Mouse (Mus musculus) heart, postnatal 36 days (tissue): Measurements from ENCODE around the gene Sec1. TPM values are rescaled to one million over a fixed set of nuclear protein-coding genes. Genes with fewer than 3 reads are reported as not detected.
A peak's percentile ranks its signal among the peaks of the same experiment; 100 is the strongest.

Source experiments
- DNase-seq, 2 experiments: peaks; one replicate each; pipeline ENCODE4 v3.0.0; 2021 to 2022
- intact Hi-C: fragments of 180-260 bp; cut with DNase I; formaldehyde crosslinking; loops from one replicate; pipeline ENCODE4 v1.15.1; 2025
- total RNA-seq, 2 experiments: library from RNA; stranded (reverse); gene quantifications; 2 replicates each; pipeline ENCODE4 v1.2.3; 2021

Sec1 gene
- total RNA-seq, 2 experiments from 2014 or later: 0.22 TPM; not detected in 1

- intact Hi-C loops: loop anchor here (5.0 kb wide), 1 partner anchor 204 kb away; the partner anchor contains the start of genes Ccdc114 and Emp3
- DNase-seq: no peak
Measured at GRCm38 (mm10) chr7:45718331-45718730, 24.1 kb upstream of the Sec1 start.

GRCm38 (mm10) chr7:45717918-45718297 is 23.7 kb upstream of the Sec1 start, which contains the start of gene Sphk2:
Sphk2 (minus strand) TSS chr7:45718002.
- intact Hi-C loops: loop anchor here (5.0 kb wide), 1 partner anchor 204 kb away; the partner anchor contains the start of genes Ccdc114 and Emp3
- peak; percentile 98 to 99 for DNase-seq

DNA sequence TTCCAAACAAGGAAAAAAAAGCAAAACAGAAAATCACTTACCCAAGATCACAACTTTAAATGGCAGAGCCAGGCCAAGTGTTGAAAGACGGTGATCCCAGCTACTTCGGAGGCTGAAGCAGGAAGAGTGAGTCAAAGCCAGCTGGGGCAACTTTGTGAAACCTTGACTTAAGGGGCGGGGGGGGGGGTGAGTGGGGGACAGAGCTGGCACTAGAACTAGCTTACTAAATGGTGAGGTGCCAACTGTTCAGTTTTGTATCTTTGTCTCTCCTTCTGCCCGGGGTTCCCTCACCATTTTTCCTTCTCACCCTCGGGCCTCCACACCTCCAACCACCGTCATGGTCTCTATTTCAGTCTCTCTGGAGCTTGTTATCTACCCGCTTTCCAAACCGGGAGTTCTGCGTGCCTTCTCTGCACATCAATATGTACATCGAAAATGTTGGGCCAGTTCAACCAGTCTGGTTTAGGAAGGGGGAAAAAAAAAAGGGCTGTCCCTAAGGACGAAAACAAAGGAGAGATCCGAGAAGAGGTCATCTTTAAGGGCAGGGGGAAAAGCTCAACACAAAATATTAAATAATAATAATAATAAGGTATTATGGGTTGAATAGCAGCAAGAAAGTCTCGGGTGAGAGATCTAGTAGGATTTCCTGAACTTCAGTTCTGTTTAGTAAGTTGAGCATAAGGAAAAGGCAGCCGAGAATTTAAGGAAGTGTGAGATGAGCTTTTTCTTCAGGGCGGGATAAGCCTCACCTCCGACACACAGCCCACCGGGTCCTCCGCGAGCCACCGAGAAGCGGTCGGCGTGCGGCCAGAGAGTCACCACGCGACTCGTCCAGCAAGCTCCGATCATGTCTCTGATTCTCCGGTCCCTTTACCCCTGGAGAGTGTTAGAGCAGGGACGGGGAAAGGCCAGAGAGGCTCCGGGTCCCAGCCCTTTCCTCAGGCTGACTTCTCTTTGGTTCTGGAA is 23.0 kb upstream of the Sec1 start:
- DNase-seq: no peak
- intact Hi-C loops: loop anchor here (5.0 kb wide), 1 partner anchor 205 kb away; the partner anchor contains the start of genes Ccdc114 and Emp3

DNA sequence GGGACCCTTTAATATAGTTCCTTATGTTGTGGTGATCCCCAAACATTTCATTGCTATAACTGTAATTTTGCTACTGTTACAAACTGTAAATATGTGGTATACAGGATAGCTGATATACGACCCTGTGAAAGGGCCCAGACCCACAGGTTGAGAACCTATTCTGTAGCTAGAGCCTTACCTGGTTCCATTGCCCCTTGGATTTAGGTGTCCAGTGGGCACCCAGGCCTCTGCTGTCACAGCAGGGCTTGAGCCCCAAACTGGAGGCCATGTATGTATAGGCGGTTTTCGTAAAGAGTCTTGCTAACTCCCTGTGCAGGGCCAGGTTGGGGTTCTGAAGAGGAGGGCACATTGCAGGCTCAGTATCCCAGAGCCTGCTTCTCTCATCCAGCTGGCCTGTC is 22.3 kb upstream of the Sec1 start:
- no peak for DNase-seq
- intact Hi-C loops: loop anchor here (5.0 kb wide), 1 partner anchor 206 kb away; the partner anchor contains the start of genes Ccdc114 and Emp3

- peak; percentile 34 to 40 for DNase-seq
- intact Hi-C loops: loop anchor here (5.0 kb wide), 1 partner anchor 206 kb away; the partner anchor contains the start of genes Ccdc114 and Emp3
Measured at GRCm38 (mm10) chr7:45715741-45716459, 21.7 kb upstream of the Sec1 start.

DNA sequence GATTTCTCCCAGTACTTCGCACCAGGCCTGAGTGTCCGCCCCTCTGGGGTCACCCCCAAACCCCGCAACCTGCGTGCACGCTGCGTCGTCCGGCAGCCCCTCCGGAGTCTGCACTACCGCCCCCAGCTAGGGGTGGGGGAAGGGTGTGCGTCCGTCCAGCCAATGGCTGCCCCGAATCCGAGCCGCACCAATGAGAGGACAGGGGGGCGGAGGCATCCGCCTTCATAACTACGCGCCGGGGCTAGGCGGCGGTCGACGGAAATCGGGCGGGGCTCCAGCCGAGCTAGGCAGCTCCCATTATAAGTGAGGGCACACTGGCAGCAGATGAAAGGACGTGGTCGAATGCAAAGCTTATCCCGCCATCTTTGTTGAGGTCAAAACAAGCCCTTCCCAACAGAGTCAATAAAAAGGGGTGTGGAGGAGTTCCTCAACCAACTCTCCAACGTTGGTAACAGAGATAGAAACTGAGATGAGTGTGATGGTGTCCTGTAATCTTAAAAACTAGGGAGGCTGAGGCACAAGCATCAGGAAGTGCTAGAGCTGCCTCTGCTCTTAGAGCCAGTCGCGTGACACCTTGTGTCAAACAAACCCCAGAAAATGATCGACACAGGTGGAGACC is 21.0 kb upstream of the Sec1 start, which contains the start of gene Rpl18:
Gene Rpl18, plus strand, starts transcription at position 368 of the 619 bp plus-strand sequence.
- DNase-seq: peak; percentile 94 to 95
- intact Hi-C loops: loop anchor here (5.0 kb wide), 1 partner anchor 207 kb away; the partner anchor contains the start of genes Ccdc114 and Emp3

DNA sequence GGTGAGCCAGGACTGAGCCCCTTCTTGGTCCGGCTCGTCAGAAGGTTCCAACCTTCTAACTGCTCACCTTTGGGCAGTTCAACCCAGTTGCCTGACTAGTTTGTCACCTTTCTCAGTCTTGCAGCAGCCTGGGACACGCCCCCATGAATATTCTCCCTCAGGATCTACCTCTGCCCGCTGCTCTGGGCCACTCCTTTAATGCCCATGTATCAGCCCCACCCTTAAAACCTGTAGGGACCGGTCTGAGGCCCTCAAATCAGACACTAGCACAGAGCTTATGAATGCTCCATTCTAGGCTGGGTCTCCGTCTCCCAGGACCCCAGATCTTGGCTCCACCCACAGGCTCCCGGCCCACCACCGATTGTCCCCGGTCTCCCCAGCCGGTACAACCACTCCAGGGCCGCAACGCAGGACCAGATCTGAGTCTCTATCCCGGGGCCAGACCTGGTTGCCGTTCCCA is 20.5 kb upstream of the Sec1 start:
- no peak for DNase-seq
- intact Hi-C loops: loop anchor here (5.0 kb wide), 1 partner anchor 208 kb away; the partner anchor contains the start of genes Ccdc114 and Emp3

GRCm38 (mm10) chr7:45713881-45714520 is 19.8 kb upstream of the Sec1 start:
- DNase-seq: no peak
- intact Hi-C loops: no loop called here

DNA sequence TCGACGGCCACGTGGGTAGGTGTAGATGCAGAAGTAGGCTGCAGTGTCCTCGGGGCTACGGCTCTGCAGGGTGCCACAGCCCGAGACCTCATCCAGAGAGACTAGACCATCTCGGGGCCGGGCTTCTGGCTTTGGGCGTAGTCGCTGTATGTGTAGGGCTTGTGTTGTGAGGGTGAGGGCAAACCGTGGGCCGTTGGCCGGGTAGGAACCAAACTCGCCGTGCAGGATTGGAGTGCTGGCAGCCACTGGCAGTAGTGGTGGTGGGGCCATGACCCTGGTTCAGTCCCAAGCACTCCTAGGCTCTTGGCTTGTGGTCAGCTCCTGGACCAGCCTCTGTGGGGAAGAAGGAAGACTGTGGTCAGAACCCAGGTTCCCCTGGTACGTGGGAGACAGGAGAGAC is 19.2 kb upstream of the Sec1 start:
- intact Hi-C loops: no loop called here
- no peak for DNase-seq

- intact Hi-C loops: no loop called here
- DNase-seq: peak; percentile 40 to 52
Measured at GRCm38 (mm10) chr7:45712022-45712757, 18.0 kb upstream of the Sec1 start.

DNA sequence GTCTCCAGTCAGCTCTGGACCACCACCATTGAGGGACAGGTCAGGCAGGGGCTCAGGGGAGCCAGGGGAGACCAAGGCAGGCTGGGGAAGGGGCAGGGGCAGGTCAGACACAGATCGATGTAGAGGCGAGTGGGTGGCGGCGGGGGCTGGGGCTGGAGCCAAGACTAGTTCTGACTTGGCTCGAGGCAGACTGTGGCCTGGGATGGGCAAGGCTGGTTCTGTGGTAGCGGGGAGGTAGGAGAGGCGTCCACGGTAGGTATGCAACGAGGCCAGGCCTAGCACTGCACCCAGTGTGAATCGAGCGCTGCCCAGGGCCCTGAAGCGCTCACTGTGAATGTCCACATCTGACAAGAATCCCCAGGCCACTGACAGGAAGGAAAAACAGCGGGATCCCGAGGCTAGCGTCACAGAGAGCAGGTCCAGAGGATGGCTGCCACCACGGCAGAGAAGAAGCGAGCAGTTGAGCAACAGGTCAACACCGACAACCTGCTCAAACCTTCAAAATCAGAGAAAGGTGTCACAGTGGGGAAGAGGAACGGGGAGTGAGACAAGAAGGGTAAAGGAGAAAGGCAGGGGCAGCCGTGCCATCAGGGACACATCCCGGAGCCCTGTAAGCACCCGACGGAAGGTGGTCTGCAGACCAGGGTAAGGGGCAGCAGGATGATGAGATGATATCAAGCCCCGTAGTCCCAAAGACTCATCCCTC is 17.3 kb upstream of the Sec1 start:
- DNase-seq: no peak
- intact Hi-C loops: no loop called here

- intact Hi-C loops: no loop called here
- DNase-seq: peak; percentile 28 to 37
Measured at GRCm38 (mm10) chr7:45710477-45711191, 16.4 kb upstream of the Sec1 start.

DNA sequence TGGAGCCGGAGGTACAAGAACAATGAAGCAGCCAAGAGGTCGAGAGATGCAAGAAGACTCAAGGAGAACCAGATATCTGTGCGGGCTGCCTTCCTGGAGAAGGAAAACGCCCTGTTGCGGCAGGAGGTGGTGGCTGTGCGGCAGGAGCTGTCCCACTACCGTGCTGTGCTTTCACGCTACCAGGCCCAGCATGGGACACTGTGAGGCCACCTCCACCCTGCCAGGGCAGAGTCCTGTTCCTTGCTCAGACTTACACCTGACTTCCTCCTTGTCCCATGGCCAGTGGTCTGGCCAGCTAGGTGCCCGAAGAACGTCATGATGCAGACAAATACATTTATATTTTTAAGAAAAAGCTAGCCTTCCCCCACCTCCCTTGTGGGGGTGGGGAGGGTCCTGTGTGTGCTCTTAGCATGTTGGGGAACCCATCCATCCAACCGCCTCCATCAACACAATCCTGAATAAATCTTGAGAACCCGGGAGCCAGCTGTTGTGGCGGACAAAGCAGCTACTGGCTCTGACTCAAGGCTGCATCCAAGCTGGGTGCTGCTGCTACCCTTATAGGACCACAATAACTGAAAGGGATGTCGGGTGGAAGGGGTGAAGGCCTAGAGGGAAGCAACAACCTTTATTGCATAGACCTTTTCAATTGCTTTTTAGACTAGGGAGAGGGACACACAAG is 15.6 kb upstream of the Sec1 start:
- intact Hi-C loops: loop anchor here (5.0 kb wide), 1 partner anchor 997 kb away; no protein-coding TSS in a partner anchor
- no peak for DNase-seq

DNA sequence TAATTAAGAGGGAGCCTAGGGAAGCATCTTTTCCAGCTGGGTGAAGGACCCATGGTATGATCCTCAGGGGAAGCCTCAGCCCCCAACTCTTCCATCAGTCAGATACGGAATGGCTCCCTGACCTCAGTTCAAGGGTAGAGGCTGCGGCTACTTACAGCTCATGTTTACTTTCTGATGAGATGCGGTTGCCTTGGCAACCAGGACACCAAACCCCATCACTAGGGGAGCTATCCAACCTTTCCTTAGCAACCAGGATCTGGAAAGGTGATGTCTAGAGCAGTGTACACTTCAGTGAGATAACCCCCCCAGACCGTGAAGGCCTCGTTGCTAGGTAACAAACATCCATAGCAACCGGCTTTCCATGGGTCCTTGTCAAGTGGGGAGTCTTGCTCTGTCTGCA is 14.8 kb upstream of the Sec1 start:
- intact Hi-C loops: loop anchor here (5.0 kb wide), 1 partner anchor 998 kb away; no protein-coding TSS in a partner anchor
- DNase-seq: no peak

GRCm38 (mm10) chr7:45708221-45708761 is 14.1 kb upstream of the Sec1 start:
- intact Hi-C loops: loop anchor here (5.0 kb wide), 1 partner anchor 999 kb away; no protein-coding TSS in a partner anchor
- peak; percentile 35 to 59 for DNase-seq

DNA sequence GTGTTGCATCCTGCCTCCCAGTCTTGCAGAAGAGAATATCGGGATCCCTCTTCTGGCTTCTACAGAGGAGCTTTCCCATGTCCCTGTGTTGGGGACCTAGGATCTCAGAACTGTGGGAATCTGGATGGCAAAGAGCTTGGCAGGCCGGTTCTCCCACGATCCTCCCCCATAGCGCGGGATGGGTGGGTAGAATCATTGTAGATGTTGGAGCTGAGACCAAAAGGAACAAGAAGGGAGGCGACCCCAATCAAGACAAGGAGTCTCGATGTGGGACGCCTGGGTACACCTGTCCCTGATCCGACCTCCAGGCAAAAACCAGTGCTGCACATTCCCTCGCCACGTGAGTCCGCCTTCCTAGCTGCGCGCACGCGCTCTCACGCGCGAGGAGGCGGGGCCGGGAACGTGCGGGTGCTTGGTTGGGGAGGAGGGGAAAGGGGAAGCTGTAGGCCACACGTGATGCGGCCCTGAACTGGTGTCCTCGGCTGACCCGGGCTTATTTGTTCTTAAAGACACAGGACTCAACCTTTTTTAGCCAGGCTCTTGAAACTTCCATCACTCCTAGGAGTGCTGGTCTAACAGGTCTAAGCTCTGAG is 13.3 kb upstream of the Sec1 start:
- DNase-seq: peak; percentile 98 to 99
- intact Hi-C loops: loop anchor here (5.0 kb wide), 1 partner anchor 1000 kb away; no protein-coding TSS in a partner anchor
